ENCODE assay signal across 11 mouse cellular contexts in genomic region chr1:189786707-189787485, GRCm38 (mm10). TPM values are rescaled to one million over a fixed set of nuclear protein-coding genes. Genes with fewer than 3 reads are reported as not detected.
DNase-seq lines count a peak whose midpoint lies in the region; ATAC-seq lines count a peak whose summit lies in the region.
"Had no signal": no experiment of that assay in that cellular context is flagged by ENCODE, and none has a peak within 500 bp of the region (broad histone marks: within the 10 kb centered on the region; RNA-seq: fewer than 3 reads in every experiment).

No protein-coding gene starts in this region.

- H3K4me3 ChIP-seq in heart, embryonic 11.5 days (ENCODE audit: low read depth, low read length), result no peak overlapping the region
- H3K4me3 ChIP-seq: embryonic facial prominence, embryonic 12.5 days; limb, embryonic 12.5 days had no signal

- H3K9ac ChIP-seq in heart, embryonic 11.5 days (ENCODE audit: low read depth, low read length), result no peak overlapping the region
- H3K9ac ChIP-seq: embryonic facial prominence, embryonic 12.5 days; limb, embryonic 12.5 days had no signal

- no peaks in the 10 kb centered on the region for H3K9me3 ChIP-seq in heart, embryonic 11.5 days (replicated peaks; ENCODE audit: control insufficient read depth, low read length)
- H3K9me3 ChIP-seq: embryonic facial prominence, embryonic 12.5 days; limb, embryonic 12.5 days had no signal

- ATAC-seq in heart, embryonic 11.5 days (replicated peaks; ENCODE audit: insufficient number of reproducible peaks, low FRiP score, low TSS enrichment), result no peak

- H3K27ac ChIP-seq in heart, embryonic 11.5 days (ENCODE audit: low read depth, low read length), result no peak overlapping the region
- H3K27ac ChIP-seq: embryonic facial prominence, embryonic 12.5 days; limb, embryonic 12.5 days had no signal

- no peaks in the 10 kb centered on the region; the same call in 1 of the 2 replicates for H3K36me3 ChIP-seq in heart, embryonic 11.5 days (ENCODE audit: control insufficient read depth, insufficient read depth, low read length)
- H3K36me3 ChIP-seq: embryonic facial prominence, embryonic 12.5 days had no signal

- peaks cover 44% of the 10 kb centered on the region for H3K4me1 ChIP-seq in heart, embryonic 11.5 days (ENCODE audit: control insufficient read depth, insufficient read depth, low read length)

- DNase-seq in heart, postnatal 14 days, result peak; percentile 17 to 29
- DNase-seq in ZHBTc4 (ENCODE audit: low read depth, low spot score), result peak; percentile 45
- DNase-seq in layer of hippocampus, adult 9-11 months, result peak; percentile 81
- DNase-seq in lung, postnatal 36 days, result peak; percentile 52
- no peak for DNase-seq in adrenal gland, postnatal 36 days
- DNase-seq in B cell, adult 2 months, result no peak
- no peak for DNase-seq in spleen, adult 12 weeks (ENCODE audit: low spot score)
- DNase-seq: adrenal gland, postnatal 10 days had no signal

- intact Hi-C loops in heart, postnatal 14 days (cut with DNase I), result no loop called here

- WGBS in heart, embryonic 11.5 days (ENCODE audit: insufficient replicate concordance), result 76% methylated on average over 26 of the region's 26 CpGs

- H3K27me3 ChIP-seq in heart, embryonic 11.5 days (ENCODE audit: control insufficient read depth, insufficient read depth, low read length), result no peaks in the 10 kb centered on the region
- H3K27me3 ChIP-seq: embryonic facial prominence, embryonic 12.5 days; limb, embryonic 12.5 days had no signal

- H3K4me2 ChIP-seq in heart, embryonic 11.5 days, result no peak overlapping the region
- H3K4me2 ChIP-seq: embryonic facial prominence, embryonic 12.5 days; limb, embryonic 12.5 days had no signal

RNA-seq across cellular contexts. Expression of gene Ptpn14, which starts 58.8 kb away (rescaled TPM):
- 10 to 100 TPM; 32.1 to 33.1 TPM for total RNA-seq in heart, postnatal 14 days (2021)
- 10.1 and 11.7 TPM in 2 replicates for polyA plus RNA-seq in heart, embryonic 11.5 days (2014; fragmentation: Nextera tagmentation; extraction: Ambion mirVana)
- total RNA-seq in adrenal gland, postnatal 36 days (2021), result 10 to 100 TPM; 18.5 to 22.7 TPM

Comparison
In these comparisons a context has a peak if more than half of its experiments do, and no peak if none do; other contexts are left out.
1. DNase-seq: peak in heart, postnatal 14 days (2 of 2), ZHBTc4 (single experiment), layer of hippocampus, adult 9-11 months (single experiment) and lung, postnatal 36 days (single experiment); none in adrenal gland, postnatal 36 days (0 of 2), B cell, adult 2 months (0 of 2) and spleen, adult 12 weeks (single experiment).